Mouse (Mus musculus) left cerebral cortex, adult 9 months (tissue): ENCODE results near the gene Plxna4.

ENCODE experiments used
- DNase-seq, 2 experiments: peaks; one replicate each; pipeline ENCODE4 v3.0.0; 2022; ENCODE audit warnings: low spot score in 2 of 2

Plxna4 gene

GRCm38 (mm10) chr6:32252168-32252567 is 335.8 kb downstream of the Plxna4 start:
- no peak for DNase-seq

GRCm38 (mm10) chr6:32251674-32252073 is 336.3 kb downstream of the Plxna4 start:
- no peak for DNase-seq

GRCm38 (mm10) chr6:32246036-32246435 is 342.0 kb downstream of the Plxna4 start:
- no peak for DNase-seq

- DNase-seq: no peak
These were observed 345.0 kb downstream of the Plxna4 start for GRCm38 (mm10) chr6:32243040-32243439.

- no peak for DNase-seq
These were observed 356.6 kb downstream of the Plxna4 start for GRCm38 (mm10) chr6:32231383-32231782.

- no peak for DNase-seq
These were observed 361.4 kb downstream of the Plxna4 start for GRCm38 (mm10) chr6:32226636-32227035.

- DNase-seq: no peak
These were observed 363.8 kb downstream of the Plxna4 start for GRCm38 (mm10) chr6:32224007-32224703.

GRCm38 (mm10) chr6:32220765-32221164 is 367.2 kb downstream of the Plxna4 start:
- DNase-seq: peak in 1 of 2 experiments; percentile 54

- DNase-seq: no peak
These were observed 369.4 kb downstream of the Plxna4 start for GRCm38 (mm10) chr6:32218544-32218943.

GRCm38 (mm10) chr6:32212439-32212838 is 375.6 kb downstream of the Plxna4 start:
- DNase-seq: peak; percentile 7 to 15

GRCm38 (mm10) chr6:32210139-32210538 is 377.9 kb downstream of the Plxna4 start:
- no peak for DNase-seq

- no peak for DNase-seq
These were observed 379.0 kb downstream of the Plxna4 start for GRCm38 (mm10) chr6:32208951-32209350.

- DNase-seq: no peak
These were observed 383.7 kb downstream of the Plxna4 start for GRCm38 (mm10) chr6:32204253-32204652.

GRCm38 (mm10) chr6:32203389-32203788 is 384.6 kb downstream of the Plxna4 start:
- no peak for DNase-seq

- no peak for DNase-seq
These were observed 385.3 kb downstream of the Plxna4 start for GRCm38 (mm10) chr6:32202664-32203192.

- DNase-seq: no peak
These were observed 386.5 kb downstream of the Plxna4 start for GRCm38 (mm10) chr6:32201506-32201905.

GRCm38 (mm10) chr6:32199616-32200015 is 388.4 kb downstream of the Plxna4 start:
- DNase-seq: no peak

GRCm38 (mm10) chr6:32196913-32197312 is 391.1 kb downstream of the Plxna4 start:
- DNase-seq: no peak

- no peak for DNase-seq
These were observed 394.9 kb downstream of the Plxna4 start for GRCm38 (mm10) chr6:32193046-32193445.

GRCm38 (mm10) chr6:32184402-32184985 is 403.5 kb downstream of the Plxna4 start:
- no peak for DNase-seq

GRCm38 (mm10) chr6:32183651-32184185 is 404.3 kb downstream of the Plxna4 start:
- peak; percentile 17 to 19 for DNase-seq

GRCm38 (mm10) chr6:32180012-32180358 is 408.0 kb downstream of the Plxna4 start:
- no peak for DNase-seq
